Mouse (Mus musculus): ENCODE measurements around the gene Olfr787.

DNA sequence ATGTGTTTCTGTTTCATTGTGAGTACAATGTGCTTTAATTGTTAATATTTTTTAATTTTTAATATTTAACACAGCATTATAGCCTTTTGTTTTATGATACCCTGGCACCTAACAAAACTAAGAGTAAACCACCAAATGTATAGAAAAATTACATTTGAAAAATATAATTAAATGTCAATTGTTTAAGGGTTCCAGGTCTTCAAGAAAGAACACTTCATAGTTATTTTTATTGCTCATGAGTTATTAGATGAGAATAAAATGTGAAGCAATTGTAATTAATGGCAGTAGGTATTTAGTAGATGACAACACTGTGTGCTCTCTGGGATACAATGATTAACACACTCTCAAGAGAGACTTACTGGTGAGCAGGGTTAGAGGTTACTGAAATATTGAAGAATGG is 9.0 kb downstream of the Olfr787 start, which contains the start of gene Olfr788:
- no peak for TF ChIP-seq CTCF (IDR thresholded peaks at IDR 0.05; ENCODE audit: insufficient read depth, low read length)
- TF ChIP-seq POLR2A (IDR thresholded peaks at IDR 0.05; ENCODE audit: borderline replicate concordance, extremely low read depth, low read depth, low read length): no peak

Data from lung, adult 2 months (tissue).